Mouse (Mus musculus) midbrain, embryonic 15.5 days (tissue): ENCODE results near the gene Med6. TPM values are rescaled to one million over a fixed set of nuclear protein-coding genes. Genes with fewer than 3 reads are reported as not detected.
"Not testable (repeated sequence)": the region's sequence is repeated elsewhere in the genome, so short reads cannot be mapped to it uniquely, and the experiment has no call there.

Experiments used
- ATAC-seq: fragments of 200-750 bp; cut with Nextera tagmentation; replicated peaks from 2 replicates; pipeline ENCODE4 v1.8.0; 2017; ENCODE audit warnings: moderate TSS enrichment
- H3K27ac ChIP-seq: fragments of 300-500 bp; sonication (generic); 2 replicates; pipeline ENCODE4 v1.5.1; 2015; ENCODE audit warnings: mild to moderate bottlenecking, inconsistent platforms
- H3K27me3 ChIP-seq: fragments of 300-500 bp; sonication (generic); replicated peaks from 2 replicates; pipeline ENCODE4 v1.6.1; 2015; ENCODE audit warnings: inconsistent platforms
- H3K36me3 ChIP-seq: fragments of 300-500 bp; sonication (generic); replicated peaks from 2 replicates; pipeline ENCODE4 v1.6.1; 2015; ENCODE audit warnings: inconsistent platforms
- H3K4me1 ChIP-seq: fragments of 300-500 bp; sonication (generic); 2 replicates; pipeline ENCODE4 v1.6.1; 2015; ENCODE audit warnings: inconsistent platforms
- H3K4me2 ChIP-seq: fragments of 300-500 bp; sonication (generic); 2 replicates; pipeline ENCODE4 v1.6.1; 2015; ENCODE audit warnings: inconsistent platforms, mild to moderate bottlenecking, moderate library complexity
- H3K4me3 ChIP-seq: fragments of 300-500 bp; sonication (generic); 2 replicates; pipeline ENCODE4 v1.5.1; 2015; ENCODE audit warnings: mild to moderate bottlenecking, inconsistent platforms
- H3K9ac ChIP-seq: fragments of 300-500 bp; sonication (generic); 2 replicates; pipeline ENCODE4 v1.6.1; 2015; ENCODE audit warnings: mild to moderate bottlenecking, inconsistent platforms
- H3K9me3 ChIP-seq: fragments of 300-500 bp; sonication (generic); 2 replicates; pipeline ENCODE4 v1.6.1; 2016; ENCODE audit warnings: inconsistent platforms
- WGBS: fragments of 180-500 bp; shearing (Covaris S2); methylation state at CpG from one replicate; pipeline ENCODE4 v1.1.7; 2015; ENCODE audit warnings: mixed read lengths; 5-methylcytosine and 5-hydroxymethylcytosine counted together
- polyA plus RNA-seq: library from polyadenylated mRNA; unstranded; fragments of >200 nt; fragmentation: Nextera tagmentation; extraction: Ambion mirVana; gene quantifications from 2 replicates; pipeline ENCODE4 v1.2.1, GENCODE M21; 2015

The Med6 gene
- polyA plus RNA-seq, 1 experiment from 2014 or later: 40.5 TPM

DNA sequence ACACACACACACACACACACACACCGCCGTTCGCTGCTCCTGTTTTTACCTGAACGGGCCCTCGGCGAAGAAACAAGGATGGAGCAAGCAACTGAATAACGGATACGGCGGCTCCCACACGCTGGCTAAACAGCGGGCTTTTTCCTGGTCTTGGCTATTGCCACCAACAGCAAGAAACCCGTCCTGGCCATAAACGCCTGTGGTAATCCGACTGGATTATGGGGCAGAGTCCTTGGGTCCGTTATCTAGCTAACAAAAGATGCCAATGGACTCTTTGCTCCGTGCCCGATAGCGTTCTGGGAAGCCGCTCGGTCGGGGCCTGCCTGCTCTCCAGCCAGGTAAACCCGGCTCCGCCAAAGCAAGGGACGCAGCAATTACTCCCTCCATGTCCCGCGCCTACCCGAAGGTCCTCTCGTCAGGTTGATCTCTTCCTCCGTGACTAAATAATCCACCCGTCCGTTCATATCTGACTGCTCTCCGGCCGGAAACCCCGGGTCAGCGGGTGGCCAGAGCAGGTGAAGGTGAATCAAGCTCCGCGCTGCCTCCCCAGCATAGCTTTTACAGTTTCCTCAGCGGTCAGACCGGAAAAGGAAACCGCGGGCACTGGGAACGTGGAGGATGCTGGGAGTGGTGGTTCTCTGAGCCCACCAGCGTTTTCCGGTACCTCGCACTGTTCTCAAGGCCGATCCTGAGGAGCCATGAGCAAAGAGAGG is 62.3 kb downstream of the Med6 start, which contains the start of the genes Gm20498 and Synj2bp:
TSS of gene Gm20498 (minus strand) at position 590 of the 713 bp plus-strand sequence.
TSS of gene Synj2bp (minus strand) at position 596 of the 713 bp plus-strand sequence.
- no peaks in the 10 kb centered on the region for H3K9me3 ChIP-seq
- peak within 1 kb of the TSS; percentile 87 for H3K27ac ChIP-seq
- peak; percentile 97 for ATAC-seq
- H3K4me2 ChIP-seq: peak within 1 kb of the TSS; percentile 66
- WGBS: under 1% methylated on average over 46 of the region's 46 CpGs
- H3K4me3 ChIP-seq: peak within 1 kb of the TSS; percentile 93
- H3K36me3 ChIP-seq: no peaks in the 10 kb centered on the region
- H3K27me3 ChIP-seq: no peaks in the 10 kb centered on the region
- peaks cover 23% of the 10 kb centered on the region for H3K4me1 ChIP-seq
- peak within 1 kb of the TSS; percentile 91 for H3K9ac ChIP-seq

DNA sequence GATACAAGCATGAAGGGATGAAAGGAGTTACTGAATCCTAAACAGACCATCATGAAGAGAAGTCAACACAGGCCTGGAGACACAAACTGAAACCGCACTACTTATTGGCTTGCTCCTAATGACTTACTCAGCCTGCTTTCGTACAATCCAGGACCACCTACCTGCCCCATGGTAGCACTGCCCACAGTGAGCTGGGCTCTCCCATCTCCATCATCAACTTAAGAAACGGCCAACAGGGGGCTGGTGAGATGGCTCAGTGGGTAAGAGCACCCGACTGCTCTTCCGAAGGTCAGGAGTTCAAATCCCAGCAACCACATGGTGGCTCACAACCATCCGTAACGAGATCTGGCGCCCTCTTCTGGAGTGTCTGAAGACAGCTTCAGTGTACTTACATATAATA is 64.2 kb downstream of the Med6 start:
- not testable (repeated sequence) for H3K4me3 ChIP-seq, H3K9me3 ChIP-seq, H3K27ac ChIP-seq, H3K4me2 ChIP-seq, H3K27me3 ChIP-seq, H3K36me3 ChIP-seq, H3K9ac ChIP-seq, ATAC-seq
- H3K4me1 ChIP-seq: peaks cover 23% of the 10 kb centered on the region
- 68% methylated on average over 8 of the region's 8 CpGs for WGBS

Other genes with a start within 250 kb of the Med6 start
- gene Gm4787, start 215.5 kb downstream of the Med6 start, polyA plus RNA-seq: 0.15 and 0.19 TPM in 2 replicates
- gene Adam4, start 173.1 kb downstream of the Med6 start, polyA plus RNA-seq: 0.49 TPM in 2 replicates
- gene Cox16, start 109.9 kb downstream of the Med6 start, polyA plus RNA-seq: 101 and 112 TPM in 2 replicates
- gene Gm20498, start 62.1 kb downstream of the Med6 start, polyA plus RNA-seq: 32.5 and 41.0 TPM in 2 replicates
- gene Synj2bp, start 62.1 kb downstream of the Med6 start, polyA plus RNA-seq: 40.0 and 44.4 TPM in 2 replicates
- 0.79 and 1.3 TPM in 2 replicates for gene Adam21, start 26.5 kb downstream of the Med6 start, polyA plus RNA-seq
- 15.2 and 15.4 TPM in 2 replicates for gene Ttc9, start 36.2 kb upstream of the Med6 start, polyA plus RNA-seq
- gene Map3k9, start 186.2 kb upstream of the Med6 start, polyA plus RNA-seq: 12.0 and 14.6 TPM in 2 replicates